19 mouse cellular contexts compared by ENCODE assay signal in the genomic region with DNA sequence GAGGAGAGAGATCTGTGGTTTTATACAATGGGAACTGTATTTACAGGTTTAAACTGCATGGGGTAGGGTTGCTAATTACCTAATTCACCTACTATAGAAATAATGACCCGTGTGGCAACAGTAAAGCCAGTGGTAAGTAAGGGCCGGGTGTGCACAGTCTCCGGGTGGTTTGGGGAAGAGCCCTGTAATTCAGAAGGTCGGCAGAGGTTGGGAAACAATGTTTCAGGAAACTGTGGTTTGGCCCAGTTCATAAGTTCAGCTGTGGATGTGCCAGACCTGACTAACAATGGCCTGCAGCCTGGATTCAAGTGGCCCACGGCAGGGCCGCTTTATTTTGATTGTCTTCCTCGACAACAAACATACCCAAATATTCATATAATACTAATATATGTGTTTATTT. TPM values are rescaled to one million over a fixed set of nuclear protein-coding genes. Genes with fewer than 3 reads are reported as not detected.
DNase-seq lines count a peak whose midpoint lies in the region; ATAC-seq and TF ChIP-seq lines count a peak whose summit lies in the region.
"Had no signal": no experiment of that assay in that cellular context is flagged by ENCODE, and none has a peak within 500 bp of the region (broad histone marks: within the 10 kb centered on the region; RNA-seq: fewer than 3 reads in every experiment).

No protein-coding gene starts in this region.

- no peaks in the 10 kb centered on the region for H3K4me1 ChIP-seq in lung, postnatal 0 days (ENCODE audit: insufficient read depth, low read depth, low read length)
- H3K4me1 ChIP-seq in forebrain, embryonic 10.5 days, result peaks cover 6% of the 10 kb centered on the region
- no peaks in the 10 kb centered on the region for H3K4me1 ChIP-seq in forebrain, embryonic 13.5 days
- H3K4me1 ChIP-seq: limb, embryonic 15.5 days; midbrain, embryonic 15.5 days had no signal

- 60% methylated on average over 7 of the region's 7 CpGs for WGBS in lung, postnatal 0 days
- WGBS in forebrain, embryonic 10.5 days, result 85% methylated on average over 7 of the region's 7 CpGs
- 83% methylated on average over 7 of the region's 7 CpGs for WGBS in forebrain, embryonic 13.5 days

- peak; percentile 65 for DNase-seq in lung, postnatal 0 days (ENCODE audit: low spot score)
- no peak for DNase-seq in lung, postnatal 10 days
- peak; percentile 56 for DNase-seq in adipocyte (ENCODE audit: low spot score)
- peak; percentile 62 for DNase-seq in lung, postnatal 36 days
- no peak for DNase-seq in forebrain, embryonic 10.5 days (ENCODE audit: extremely low spot score, low spot score)
- DNase-seq in spleen, adult 18-20 months, result no peak
- DNase-seq: cerebellum, adult 8-10 months; embryo, embryonic 11 days; gastrocnemius, adult 2 months; kidney, adult 11 months; layer of hippocampus, postnatal 36 days; right cerebral cortex, postnatal 4 days; thymus, postnatal 14 days had no signal

- no peak overlapping the region for H3K9ac ChIP-seq in lung, postnatal 0 days (replicated peaks; ENCODE audit: low read depth)
- no peak overlapping the region for H3K9ac ChIP-seq in forebrain, embryonic 13.5 days
- H3K9ac ChIP-seq: limb, embryonic 15.5 days; midbrain, embryonic 15.5 days had no signal

- TF ChIP-seq EP300 in lung, postnatal 0 days (IDR thresholded peaks at IDR 0.05), result no peak

- H3K4me3 ChIP-seq in lung, postnatal 0 days (ENCODE audit: low read depth, low read length), result no peak overlapping the region
- no peak overlapping the region for H3K4me3 ChIP-seq in forebrain, embryonic 10.5 days
- no peak overlapping the region for H3K4me3 ChIP-seq in forebrain, embryonic 13.5 days
- H3K4me3 ChIP-seq: gastrocnemius, adult 2 months; hindbrain, embryonic 10.5 days; limb, embryonic 15.5 days; midbrain, embryonic 15.5 days had no signal

- H3K9me3 ChIP-seq in lung, postnatal 0 days (ENCODE audit: low read length), result no peaks in the 10 kb centered on the region
- no peaks in the 10 kb centered on the region for H3K9me3 ChIP-seq in forebrain, embryonic 10.5 days
- H3K9me3 ChIP-seq in forebrain, embryonic 13.5 days (replicated peaks), result no peaks in the 10 kb centered on the region
- H3K9me3 ChIP-seq: G1E; hindbrain, embryonic 10.5 days; limb, embryonic 15.5 days; midbrain, embryonic 15.5 days had no signal

- no peak for TF ChIP-seq CTCF in lung, postnatal 0 days (IDR thresholded peaks at IDR 0.05)

- H3K36me3 ChIP-seq in lung, postnatal 0 days (ENCODE audit: insufficient read depth, low read length), result no peaks in the 10 kb centered on the region
- no peaks in the 10 kb centered on the region for H3K36me3 ChIP-seq in forebrain, embryonic 10.5 days (replicated peaks)
- H3K36me3 ChIP-seq in forebrain, embryonic 13.5 days (ENCODE audit: poor library complexity, severe bottlenecking), result no peaks in the 10 kb centered on the region
- H3K36me3 ChIP-seq: G1E; hindbrain, embryonic 10.5 days; limb, embryonic 15.5 days; midbrain, embryonic 15.5 days had no signal

- no peak overlapping the region for H3K27ac ChIP-seq in lung, postnatal 0 days (ENCODE audit: low read length)
- H3K27ac ChIP-seq in forebrain, embryonic 10.5 days, result no peak overlapping the region
- H3K27ac ChIP-seq in forebrain, embryonic 13.5 days, result no peak overlapping the region
- H3K27ac ChIP-seq: gastrocnemius, adult 2 months; hindbrain, embryonic 10.5 days; kidney, postnatal 0 days; limb, embryonic 15.5 days; midbrain, embryonic 15.5 days had no signal

- H3K27me3 ChIP-seq in lung, postnatal 0 days (replicated peaks; ENCODE audit: insufficient read depth, low read length), result no peaks in the 10 kb centered on the region
- no peaks in the 10 kb centered on the region for H3K27me3 ChIP-seq in forebrain, embryonic 10.5 days (ENCODE audit: poor library complexity, severe bottlenecking)
- H3K27me3 ChIP-seq in forebrain, embryonic 13.5 days, result no peaks in the 10 kb centered on the region
- H3K27me3 ChIP-seq: limb, embryonic 15.5 days; midbrain, embryonic 15.5 days had no signal

- no peak overlapping the region for H3K4me2 ChIP-seq in lung, postnatal 0 days (replicated peaks; ENCODE audit: low read depth, low read length)
- no peak overlapping the region for H3K4me2 ChIP-seq in forebrain, embryonic 13.5 days
- H3K4me2 ChIP-seq: limb, embryonic 15.5 days; midbrain, embryonic 15.5 days had no signal

- ATAC-seq in lung, postnatal 0 days, result peak; percentile 40; the same call in 1 of the 2 replicates
- ATAC-seq in forebrain, embryonic 13.5 days, result no peak
- ATAC-seq: midbrain, embryonic 15.5 days had no signal

RNA-seq across cellular contexts. Expression of gene Cnot11, which starts 9.0 kb away (rescaled TPM):
- polyA plus RNA-seq in lung, postnatal 0 days (2015; fragmentation: Nextera tagmentation; extraction: Ambion mirVana), result 10.0 and 10.7 TPM in 2 replicates
- 21.5 and 22.0 TPM in 2 replicates for polyA plus RNA-seq in forebrain, embryonic 10.5 days (2016; fragmentation: Nextera tagmentation; extraction: Ambion mirVana)
- 15.9 and 17.2 TPM in 2 replicates for polyA plus RNA-seq in forebrain, embryonic 13.5 days (2015; fragmentation: Nextera tagmentation; extraction: Ambion mirVana)

RNA-seq across cellular contexts. Expression of gene Tbc1d8, which starts 47.2 kb away (rescaled TPM):
- 14.5 and 18.0 TPM in 2 replicates for polyA plus RNA-seq in lung, postnatal 0 days (2015; fragmentation: Nextera tagmentation; extraction: Ambion mirVana)
- polyA plus RNA-seq in forebrain, embryonic 10.5 days (2016; fragmentation: Nextera tagmentation; extraction: Ambion mirVana), result 4.5 and 6.7 TPM in 2 replicates
- 6.1 and 6.9 TPM in 2 replicates for polyA plus RNA-seq in forebrain, embryonic 13.5 days (2015; fragmentation: Nextera tagmentation; extraction: Ambion mirVana)

RNA-seq across cellular contexts. Expression of gene Rnf149, which starts 51.4 kb away (rescaled TPM):
- polyA plus RNA-seq in lung, postnatal 0 days (2015; fragmentation: Nextera tagmentation; extraction: Ambion mirVana), result 25.1 and 31.0 TPM in 2 replicates
- polyA plus RNA-seq in forebrain, embryonic 10.5 days (2016; fragmentation: Nextera tagmentation; extraction: Ambion mirVana), result 18.9 and 22.9 TPM in 2 replicates
- polyA plus RNA-seq in forebrain, embryonic 13.5 days (2015; fragmentation: Nextera tagmentation; extraction: Ambion mirVana), result 20.0 and 20.7 TPM in 2 replicates

Comparison
In these comparisons a context has a peak if more than half of its experiments do, and no peak if none do; other contexts are left out.
1. DNase-seq: peak in lung, postnatal 0 days (single experiment), adipocyte (single experiment) and lung, postnatal 36 days (single experiment); none in lung, postnatal 10 days (single experiment), forebrain, embryonic 10.5 days (single experiment) and spleen, adult 18-20 months (0 of 2).